8 mouse cellular contexts compared by ENCODE assay signal in the genomic region with DNA sequence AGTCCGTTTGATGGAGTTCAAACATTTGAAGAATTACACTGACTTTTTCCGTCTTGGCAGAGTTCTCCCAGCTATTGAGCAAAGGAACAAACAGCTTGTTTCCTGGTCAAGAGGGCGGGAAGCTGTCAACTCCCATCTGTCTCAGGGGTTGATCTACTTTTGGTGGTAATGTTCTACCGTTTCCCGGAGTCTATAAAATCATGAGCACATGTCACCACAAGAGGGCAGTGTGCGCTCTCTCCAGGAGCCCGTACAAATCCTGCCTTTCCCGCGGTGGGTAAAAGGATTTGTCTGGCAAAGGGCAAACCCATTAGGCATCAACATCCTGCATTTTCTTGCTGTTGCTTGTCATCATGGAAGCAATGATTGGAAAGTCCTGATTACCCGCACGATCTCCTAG.
A peak's percentile ranks its signal among the peaks of the same experiment; 100 is the strongest.
DNase-seq lines count a peak whose midpoint lies in the region; ATAC-seq lines count a peak whose summit lies in the region.

No protein-coding gene starts in this region.

- ATAC-seq in hindbrain, embryonic 15.5 days (ENCODE audit: low FRiP score, low read depth) = 0 out of 2 replicates have a peak, but pooled peaks have one; percentile 42
- no peak for ATAC-seq in erythroid progenitor cell, adult 5-6 weeks (replicated peaks; ENCODE audit: low FRiP score, poor library complexity, severe bottlenecking)

- peak; percentile 54 for DNase-seq in adipocyte (ENCODE audit: low spot score)
- DNase-seq in cerebellum, postnatal 14 days = peak; percentile 89 to 90
- peak; percentile 77 to 86 for DNase-seq in frontal cortex, postnatal 36 days (ENCODE audit: low spot score in 2 of 2)
- DNase-seq in layer of hippocampus, postnatal 25 days (ENCODE audit: extremely low spot score in 1 of 2, low spot score in 1 of 2) = peak; percentile 70 to 89
- peak; percentile 89 for DNase-seq in lung, postnatal 36 days
- peak; percentile 85 for DNase-seq in right cerebral cortex, postnatal 14 days

- H3K9me3 ChIP-seq in hindbrain, embryonic 15.5 days = no peaks in the 10 kb centered on the region

- no peak overlapping the region for H3K9ac ChIP-seq in hindbrain, embryonic 15.5 days

- H3K36me3 ChIP-seq in hindbrain, embryonic 15.5 days = no peaks in the 10 kb centered on the region

- H3K4me1 ChIP-seq in hindbrain, embryonic 15.5 days (replicated peaks) = peaks cover 7% of the 10 kb centered on the region; the same call in 1 of the 2 replicates

- H3K27ac ChIP-seq in hindbrain, embryonic 15.5 days (replicated peaks) = no peak overlapping the region

- WGBS in hindbrain, embryonic 15.5 days = 6% methylated on average over 11 of the region's 11 CpGs

- no peak overlapping the region for H3K4me2 ChIP-seq in hindbrain, embryonic 15.5 days

- H3K4me3 ChIP-seq in hindbrain, embryonic 15.5 days = no peak overlapping the region

- H3K27me3 ChIP-seq in hindbrain, embryonic 15.5 days = no peaks in the 10 kb centered on the region
